Mouse (Mus musculus): ENCODE results near the gene Poc1b.
A peak's percentile ranks its signal among the peaks of the same experiment; 100 is the strongest.

DNA sequence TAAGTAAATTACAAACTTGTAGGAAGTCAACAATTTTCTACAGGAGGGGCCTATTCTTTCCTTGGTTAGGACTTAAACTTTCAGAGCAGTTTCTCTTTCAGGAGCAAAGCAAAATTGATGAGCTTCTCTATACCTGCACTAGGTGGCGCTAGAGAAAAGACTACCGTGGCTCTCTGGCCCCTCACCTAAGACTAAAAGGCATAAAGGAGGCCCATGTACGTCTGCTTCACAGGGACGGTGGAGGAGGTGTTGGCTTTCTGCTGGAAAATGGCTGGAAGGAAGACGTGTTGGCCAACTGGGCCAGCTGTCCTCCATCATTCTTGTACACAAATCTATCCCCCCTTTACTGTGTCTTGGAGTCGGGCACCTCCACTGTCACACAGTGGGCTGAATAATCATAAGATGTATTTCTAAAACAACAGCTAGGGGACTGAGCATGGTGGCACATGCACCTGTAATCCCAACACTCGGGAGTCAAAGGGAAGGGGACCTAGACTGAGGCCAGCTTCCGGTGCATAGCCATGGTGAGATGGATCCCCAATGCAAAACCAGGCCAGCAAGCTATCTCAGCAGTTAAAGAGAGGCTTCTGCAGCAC is 55.2 kb downstream of the Poc1b start:
- TF ChIP-seq CTCF (IDR thresholded peaks at IDR 0.05; ENCODE audit: borderline replicate concordance, extremely low read depth, insufficient read depth, insufficient read length) (peak; percentile 61; the same call in 1 of the 2 replicates), POLR2A (IDR thresholded peaks at IDR 0.05; ENCODE audit: borderline replicate concordance, extremely low read depth, insufficient read depth, insufficient read length, poor library complexity, severe bottlenecking) (no peak)

Data from brain, embryonic 14.5 days (tissue).